Mouse (Mus musculus) spleen, postnatal 10 days (tissue): ENCODE measurements around the gene Olfr968.

Source experiments
- DNase-seq, 2 experiments: peaks; one replicate each; pipeline ENCODE4 v3.0.0; 2021 to 2022; ENCODE audit warnings: low spot score in 2 of 2

Olfr968 gene

GRCm38 (mm10) chr9:39783153-39783552, at the start of gene Olfr968:
Gene Olfr968, minus strand, starts transcription at chr9:39783253.
- no peak for DNase-seq

GRCm38 (mm10) chr9:39808560-39808959, 25.5 kb upstream of the Olfr968 start, which contains the start of gene Olfr970:
Gene Olfr970, plus strand, starts transcription at chr9:39808860.
- DNase-seq: no peak

GRCm38 (mm10) chr9:39790558-39790957, 7.5 kb upstream of the Olfr968 start, which contains the start of gene Olfr969:
Gene Olfr969, plus strand, starts transcription at chr9:39790945.
- no peak for DNase-seq

GRCm38 (mm10) chr9:39746428-39746827, 36.6 kb downstream of the Olfr968 start:
- DNase-seq: no peak

GRCm38 (mm10) chr9:39745949-39746348, 37.1 kb downstream of the Olfr968 start, which contains the start of gene Olfr967:
Gene Olfr967, plus strand, starts transcription at chr9:39746249.
- no peak for DNase-seq

- DNase-seq: no peak
Observed at GRCm38 (mm10) chr9:39740741-39741140, 42.3 kb downstream of the Olfr968 start.

GRCm38 (mm10) chr9:39730678-39731077, 52.4 kb downstream of the Olfr968 start, which contains the start of gene Olfr150:
Gene Olfr150, plus strand, starts transcription at chr9:39730978.
- DNase-seq: no peak
